Mouse (Mus musculus) liver, embryonic 14.5 days (tissue): ENCODE results near the gene Txndc17.

Source experiments
- CTCF ChIP-seq: IDR thresholded peaks from 2 replicates; pipeline ENCODE4 v1.5.1; 2016; ENCODE audit warnings: antibody characterized with exemption, low read depth, control low read depth
- EP300 ChIP-seq: IDR thresholded peaks from 2 replicates; pipeline ENCODE4 v1.6.1; 2016; ENCODE audit warnings: antibody characterized with exemption, low read depth

GRCm38 (mm10) chr11:72214591-72215409, 7.5 kb downstream of the Txndc17 start:
- TF ChIP-seq CTCF (no peak; the same call in 1 of the 2 replicates), EP300 (no peak)
